Mouse (Mus musculus): ENCODE data around the gene Nat8f4.
A peak's percentile ranks its signal among the peaks of the same experiment; 100 is the strongest.
"Not testable (repeated sequence)": the region's sequence is repeated elsewhere in the genome, so short reads cannot be mapped to it uniquely, and the experiment has no call there.

Nat8f4 gene

DNA sequence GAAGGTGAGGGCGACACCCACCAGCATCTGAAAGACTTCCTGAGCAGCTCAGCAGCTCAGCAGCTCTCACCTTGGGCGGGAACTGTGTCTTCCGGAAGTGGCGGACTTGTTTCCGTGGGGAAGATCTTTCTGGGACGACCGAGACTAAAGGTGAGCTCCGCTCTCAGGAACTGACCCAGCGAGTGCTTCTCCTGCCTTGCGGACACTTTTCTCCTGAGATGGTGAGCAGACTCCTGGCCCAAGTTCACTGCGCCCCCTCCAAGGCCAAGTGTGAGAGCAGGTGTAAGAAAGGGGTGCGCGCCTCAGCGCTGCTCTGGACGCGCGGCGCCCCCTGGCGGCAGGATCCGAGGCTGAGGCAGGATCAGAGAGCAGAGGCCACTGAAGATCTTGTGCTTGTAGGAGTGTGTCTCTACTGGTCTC is at the start of gene Nat8f4:
Gene Nat8f4, minus strand, starts transcription at position 243 of the 420 bp plus-strand sequence.
- DNase-seq (ENCODE audit: low spot score): peak; percentile 53

GRCm38 (mm10) chr6:85948549-85948948 is 43.9 kb upstream of the Nat8f4 start:
- DNase-seq (ENCODE audit: low spot score): no peak

DNA sequence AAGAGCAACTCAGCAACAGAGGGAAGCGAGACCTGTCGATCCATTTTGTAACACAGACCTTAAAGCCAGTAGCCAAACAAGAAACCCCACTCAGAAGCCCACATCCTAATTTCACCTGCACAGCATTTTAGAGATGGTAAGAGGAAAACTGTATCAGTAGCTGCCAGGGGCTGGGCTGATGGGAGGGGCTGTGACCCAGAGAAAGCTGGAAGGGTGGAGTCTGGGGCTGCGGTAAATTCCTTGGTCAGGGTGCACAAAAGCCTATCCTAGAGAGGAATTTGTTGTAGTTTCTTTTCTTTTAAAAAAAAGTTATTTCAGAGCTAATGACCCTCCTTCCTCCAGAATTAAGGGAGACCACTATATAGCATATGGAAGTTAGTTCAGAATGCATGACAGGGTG is 37.8 kb upstream of the Nat8f4 start:
- DNase-seq (ENCODE audit: low spot score): no peak

DNA sequence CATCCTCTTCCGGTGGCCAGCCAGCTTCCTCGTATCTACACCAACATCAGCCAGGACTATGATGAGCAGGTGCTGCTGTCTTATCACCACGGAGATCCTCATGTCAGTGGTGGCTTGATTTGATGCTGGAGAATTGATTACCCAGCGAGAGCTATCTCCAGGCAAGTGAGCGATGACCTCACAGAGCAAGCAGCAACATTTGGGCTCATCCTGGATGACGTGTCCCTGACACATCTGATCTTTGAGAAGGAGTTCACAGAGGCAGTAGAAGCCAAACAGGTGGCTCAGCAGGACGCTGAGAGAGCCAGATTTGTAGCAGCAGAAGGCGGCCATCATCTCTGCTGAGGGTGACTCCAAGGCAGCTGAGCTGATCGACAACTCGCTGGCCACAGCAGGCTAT is 34.0 kb upstream of the Nat8f4 start:
- DNase-seq (ENCODE audit: low spot score): no peak

DNA sequence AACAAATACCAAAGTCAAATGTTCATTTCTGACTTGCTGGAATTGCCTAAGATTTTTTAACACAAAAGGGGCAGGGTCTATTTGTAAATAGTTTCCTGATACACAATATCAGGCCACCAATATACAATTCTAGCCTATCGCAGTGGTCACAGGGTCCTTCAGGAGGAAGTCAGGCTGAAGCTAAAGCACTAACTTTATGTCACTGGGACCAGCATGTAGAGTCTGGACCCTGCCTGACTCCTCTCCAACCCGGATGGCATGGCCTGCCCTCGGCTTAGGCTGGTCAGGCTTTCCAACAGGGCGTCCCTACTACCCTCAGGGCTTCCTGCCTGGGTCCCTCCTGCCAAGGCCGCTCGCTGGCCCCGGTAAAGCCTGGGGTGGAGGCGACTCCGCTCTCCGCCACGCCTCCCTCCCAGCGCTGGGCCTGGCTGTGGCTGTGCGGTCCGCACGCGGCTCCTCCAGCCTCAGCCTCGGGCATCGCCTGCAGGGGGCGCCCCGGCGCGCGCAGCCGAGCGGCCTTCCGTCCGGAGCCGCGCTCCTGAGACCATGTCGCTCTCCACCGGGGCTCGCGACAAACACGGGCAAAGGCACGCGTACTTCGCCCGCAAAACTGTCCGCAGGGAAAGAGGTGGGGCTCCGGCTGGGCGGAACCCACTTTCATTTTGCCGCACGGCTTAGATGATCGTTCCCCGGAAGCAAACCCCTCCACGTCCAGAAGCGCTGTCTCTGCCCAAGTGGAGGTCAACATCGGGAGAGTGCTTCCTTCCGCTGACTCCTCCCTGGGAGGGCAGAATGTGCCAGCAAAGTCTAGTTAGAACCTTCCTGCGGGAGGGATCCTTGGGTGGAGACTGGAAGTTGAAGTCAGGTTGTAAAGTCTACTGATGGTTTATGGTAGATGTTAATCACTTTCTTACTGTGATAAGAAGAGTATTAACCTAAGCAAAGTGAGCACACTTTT is 32.1 kb upstream of the Nat8f4 start:
- peak; percentile 85 for DNase-seq (ENCODE audit: low spot score)

- DNase-seq (ENCODE audit: low spot score): no peak
These were observed 31.0 kb upstream of the Nat8f4 start for GRCm38 (mm10) chr6:85935646-85936045.

DNA sequence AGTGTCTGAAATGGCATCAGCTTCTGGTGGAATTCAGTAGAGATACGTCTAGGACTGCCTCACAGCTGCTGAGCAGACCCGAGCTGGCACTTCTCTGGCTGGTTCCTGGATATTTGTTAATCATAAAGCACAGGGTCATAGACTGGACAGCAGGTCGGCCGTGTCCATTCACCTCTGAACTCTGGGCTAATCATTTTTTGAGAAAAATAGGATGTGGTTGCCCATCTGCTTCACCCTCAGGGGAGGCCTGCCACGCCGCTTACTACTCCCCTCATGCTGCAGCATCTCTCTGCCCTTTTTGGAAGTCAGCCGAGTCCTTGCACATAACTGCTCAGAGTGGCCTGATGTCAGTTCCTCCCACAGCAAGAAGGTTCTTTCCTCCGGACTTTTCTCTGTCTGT is 29.4 kb upstream of the Nat8f4 start:
- peak; percentile 22 for DNase-seq (ENCODE audit: low spot score)

DNA sequence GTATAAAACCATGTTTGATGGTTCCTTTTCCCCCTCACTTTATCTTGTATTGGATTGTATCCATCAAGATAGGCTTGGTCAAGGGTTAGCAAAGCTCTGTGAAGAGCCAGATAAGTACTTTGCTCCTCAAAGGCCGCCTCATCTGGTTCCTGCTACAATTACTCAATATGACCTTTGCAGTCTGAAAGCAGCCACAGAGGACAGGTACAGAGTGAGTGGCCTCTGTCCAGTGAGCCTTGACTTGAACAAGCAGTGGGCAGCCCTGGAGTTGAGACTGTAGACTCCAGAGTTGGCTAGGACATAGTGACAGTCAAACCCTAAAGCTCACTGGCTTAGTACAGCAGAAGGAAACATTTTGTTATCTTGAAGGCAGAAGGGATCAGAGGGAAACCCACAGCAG is 24.6 kb upstream of the Nat8f4 start:
- peak; percentile 79 for DNase-seq (ENCODE audit: low spot score)

DNA sequence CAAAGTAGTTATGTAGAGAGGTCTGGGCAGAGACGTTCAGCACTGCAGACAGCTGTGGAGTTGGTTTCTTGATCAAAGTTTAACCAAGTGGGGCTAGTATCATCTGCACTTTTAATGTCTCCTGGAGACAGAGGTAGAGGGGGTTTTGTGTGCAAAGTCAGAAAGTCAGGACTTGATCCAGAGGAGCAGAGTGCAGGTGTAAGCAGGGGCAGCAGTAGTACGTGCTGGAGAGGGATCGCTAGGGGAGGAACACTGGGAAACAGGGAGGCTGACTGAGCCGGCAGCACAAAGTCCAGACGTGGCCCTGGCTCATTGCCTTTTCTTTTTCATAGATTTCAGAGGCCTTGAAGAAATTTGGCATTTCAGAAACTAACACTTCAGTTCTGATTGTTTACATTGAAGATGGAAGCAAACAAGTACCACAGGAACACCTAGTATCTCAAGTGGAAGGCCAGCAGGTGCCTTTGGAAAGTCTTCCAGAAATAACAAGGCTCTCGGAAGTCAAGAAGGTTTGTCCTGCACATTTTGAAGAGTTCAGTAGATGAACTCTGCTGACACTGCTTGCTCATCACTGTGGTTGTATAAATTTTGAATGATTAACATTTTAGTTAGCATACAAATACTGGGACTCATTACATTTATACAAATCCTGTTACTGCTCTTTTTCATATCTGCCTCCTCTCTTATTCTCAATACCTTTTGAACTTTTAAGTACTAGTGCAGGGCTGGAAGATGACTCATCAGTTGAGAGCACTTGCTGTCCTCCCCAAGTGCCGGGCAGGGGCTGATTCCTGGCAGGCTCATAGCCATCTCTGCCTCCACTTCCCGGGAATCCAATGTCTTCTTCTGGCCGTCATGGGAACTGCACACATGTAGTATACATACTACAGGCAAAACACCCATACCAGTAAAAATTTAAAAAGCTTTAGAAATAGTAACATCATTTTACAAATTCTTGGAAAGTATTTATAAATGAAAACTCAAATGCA is 23.1 kb upstream of the Nat8f4 start:
- DNase-seq (ENCODE audit: low spot score): peak; percentile 71

DNA sequence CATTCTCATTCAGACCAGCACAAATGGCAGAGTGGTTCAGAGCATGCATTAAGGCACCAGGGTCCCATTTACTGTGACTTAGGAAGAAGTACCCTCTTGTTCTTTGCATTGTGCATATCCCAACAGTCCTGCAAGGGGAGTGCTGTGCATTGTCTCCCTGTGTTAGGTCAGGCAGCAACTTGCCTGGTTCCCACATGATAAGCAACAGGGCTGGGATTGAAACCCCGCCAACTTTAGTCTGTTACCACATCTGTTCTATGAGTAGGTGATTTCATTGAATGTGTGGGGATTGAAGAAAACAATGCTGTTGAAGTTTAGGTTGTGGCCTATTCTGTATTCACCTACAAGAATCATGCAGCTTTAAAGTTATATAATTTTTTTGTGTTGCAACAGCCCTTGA is 22.0 kb upstream of the Nat8f4 start:
- DNase-seq (ENCODE audit: low spot score): no peak

GRCm38 (mm10) chr6:85923643-85924042 is 19.0 kb upstream of the Nat8f4 start:
- no peak for DNase-seq (ENCODE audit: low spot score)

GRCm38 (mm10) chr6:85919401-85919800 is 14.7 kb upstream of the Nat8f4 start:
- no peak for DNase-seq (ENCODE audit: low spot score)

- not testable (repeated sequence) for DNase-seq (ENCODE audit: low spot score)
These were observed 13.7 kb upstream of the Nat8f4 start for GRCm38 (mm10) chr6:85918341-85918740.

GRCm38 (mm10) chr6:85916596-85916995 is 11.9 kb upstream of the Nat8f4 start:
- no peak for DNase-seq (ENCODE audit: low spot score)

- peak; percentile 91 for DNase-seq (ENCODE audit: low spot score)
These were observed 11.1 kb upstream of the Nat8f4 start, which contains the start of gene Nat8f1 for GRCm38 (mm10) chr6:85915539-85916513. Nat8f1 (minus strand) TSS chr6:85915687.

- DNase-seq (ENCODE audit: low spot score): no peak
These were observed 10.5 kb upstream of the Nat8f4 start for GRCm38 (mm10) chr6:85915141-85915538.

- DNase-seq (ENCODE audit: low spot score): no peak
These were observed 6.9 kb upstream of the Nat8f4 start, which contains the start of gene Tprkb for GRCm38 (mm10) chr6:85911587-85911986. Tprkb (plus strand) TSS chr6:85911865.

- no peak for DNase-seq (ENCODE audit: low spot score)
These were observed 5.0 kb upstream of the Nat8f4 start for GRCm38 (mm10) chr6:85909704-85910103.

- no peak for DNase-seq (ENCODE audit: low spot score)
These were observed 3.7 kb upstream of the Nat8f4 start for GRCm38 (mm10) chr6:85908341-85908740.

DNA sequence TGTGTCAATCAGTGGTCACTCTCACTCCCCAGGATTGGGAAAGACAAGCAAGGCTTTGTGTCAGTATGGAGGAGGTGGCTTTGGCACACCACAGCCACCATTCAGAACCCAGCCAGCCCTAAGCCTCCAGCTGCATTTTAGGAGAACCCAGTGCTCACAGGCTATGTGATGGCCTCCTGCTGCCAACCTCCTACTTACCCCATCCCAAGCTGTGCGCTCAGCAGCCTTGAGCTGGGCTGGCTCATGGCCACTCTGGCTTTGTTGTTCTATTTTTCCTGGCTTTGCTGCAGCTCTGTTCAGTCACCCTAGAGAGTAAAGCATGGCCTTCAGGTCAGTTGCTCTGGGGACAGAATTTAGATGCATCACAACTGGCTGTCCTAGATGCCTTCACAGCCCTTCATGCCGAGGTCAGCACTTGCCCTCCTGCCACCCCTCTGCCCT is 2.2 kb upstream of the Nat8f4 start:
- not testable (repeated sequence) for DNase-seq (ENCODE audit: low spot score)

DNA sequence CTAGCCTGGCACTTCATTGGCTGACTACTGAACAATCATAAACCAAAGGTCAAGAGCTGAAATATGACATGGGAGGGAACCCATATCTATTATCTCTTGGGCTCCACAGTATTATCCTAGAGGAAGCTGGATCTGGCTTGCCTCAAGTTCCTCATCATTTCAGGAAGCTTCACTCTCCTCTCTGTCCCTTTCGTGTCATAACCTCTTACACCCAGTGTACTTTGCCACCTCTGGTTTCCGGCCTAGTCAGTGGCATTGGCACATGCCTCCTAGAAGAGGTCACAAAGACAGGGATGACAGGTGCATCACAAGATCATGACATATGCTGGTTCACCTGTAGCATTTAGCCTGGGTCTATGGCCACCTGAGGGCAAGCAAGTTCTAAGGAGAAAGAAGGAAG is 2.4 kb downstream of the Nat8f4 start:
- no peak for DNase-seq (ENCODE audit: low spot score)
